8 mouse cellular contexts compared by ENCODE assay signal in genomic region chr1:90288892-90289731, GRCm38 (mm10).
DNase-seq lines count a peak whose midpoint lies in the region; ATAC-seq and TF ChIP-seq lines count a peak whose summit lies in the region.
"Had no signal": no experiment of that assay in that cellular context is flagged by ENCODE, and none has a peak within 500 bp of the region (broad histone marks: within the 10 kb centered on the region; RNA-seq: fewer than 3 reads in every experiment).

No protein-coding gene starts in this region.

- peak; percentile 35; the same call in 1 of the 2 replicates for ATAC-seq in neural tube, embryonic 11.5 days (ENCODE audit: insufficient read depth, low FRiP score, low TSS enrichment)
- ATAC-seq in neural tube, embryonic 15.5 days (ENCODE audit: low FRiP score): no peak
- ATAC-seq in common myeloid progenitor, adult 5-6 weeks (replicated peaks; ENCODE audit: low read depth, poor library complexity, severe bottlenecking): peak; percentile 93
- ATAC-seq in intestine, embryonic 16.5 days: peak; percentile 83
- ATAC-seq in stomach, embryonic 14.5 days (ENCODE audit: insufficient number of reproducible peaks, insufficient read depth, low FRiP score, low read depth): peak; percentile 81; the same call in 1 of the 2 replicates

- no peaks in the 10 kb centered on the region for H3K36me3 ChIP-seq in neural tube, embryonic 11.5 days (ENCODE audit: control insufficient read depth, insufficient read depth, low read length)
- no peaks in the 10 kb centered on the region for H3K36me3 ChIP-seq in neural tube, embryonic 15.5 days
- no peaks in the 10 kb centered on the region for H3K36me3 ChIP-seq in intestine, embryonic 16.5 days (ENCODE audit: control insufficient read depth, insufficient read depth, low read length)
- H3K36me3 ChIP-seq in stomach, embryonic 14.5 days (ENCODE audit: control insufficient read depth, insufficient read depth, low read length): no peaks in the 10 kb centered on the region

- H3K27ac ChIP-seq in neural tube, embryonic 11.5 days (ENCODE audit: low read depth, low read length): peak overlapping the region; percentile 23; the same call in 1 of the 2 replicates
- H3K27ac ChIP-seq in neural tube, embryonic 15.5 days (replicated peaks): no peak overlapping the region
- H3K27ac ChIP-seq in intestine, embryonic 16.5 days (ENCODE audit: low read length): no peak overlapping the region
- no peak overlapping the region for H3K27ac ChIP-seq in stomach, embryonic 14.5 days (ENCODE audit: low read length)
- no peak overlapping the region for H3K27ac ChIP-seq in cerebellum, adult 2 months (ENCODE audit: insufficient read depth, low read length)
- H3K27ac ChIP-seq: macrophage had no signal

- no peak overlapping the region for H3K4me2 ChIP-seq in neural tube, embryonic 11.5 days (ENCODE audit: low read depth)
- no peak overlapping the region for H3K4me2 ChIP-seq in neural tube, embryonic 15.5 days
- no peak overlapping the region for H3K4me2 ChIP-seq in intestine, embryonic 16.5 days (ENCODE audit: low read depth, low read length)
- no peak overlapping the region for H3K4me2 ChIP-seq in stomach, embryonic 14.5 days (replicated peaks; ENCODE audit: low read depth, low read length)

- no peaks in the 10 kb centered on the region for H3K27me3 ChIP-seq in neural tube, embryonic 11.5 days (ENCODE audit: control insufficient read depth, insufficient read depth, low read length)
- no peaks in the 10 kb centered on the region; the same call in 1 of the 2 replicates for H3K27me3 ChIP-seq in neural tube, embryonic 15.5 days (replicated peaks)
- H3K27me3 ChIP-seq in intestine, embryonic 16.5 days (replicated peaks; ENCODE audit: control insufficient read depth, insufficient read depth, low read length): no peaks in the 10 kb centered on the region
- no peaks in the 10 kb centered on the region for H3K27me3 ChIP-seq in stomach, embryonic 14.5 days (ENCODE audit: control insufficient read depth, insufficient read depth, low read length)
- H3K27me3 ChIP-seq in cerebellum, adult 2 months (ENCODE audit: control insufficient read depth, insufficient read depth, low read length): no peaks in the 10 kb centered on the region; the same call in 1 of the 2 replicates

- peaks cover 21% of the 10 kb centered on the region for H3K4me1 ChIP-seq in neural tube, embryonic 11.5 days (ENCODE audit: control insufficient read depth, insufficient read depth, low read length)
- peaks cover 32% of the 10 kb centered on the region for H3K4me1 ChIP-seq in neural tube, embryonic 15.5 days
- peaks cover 13% of the 10 kb centered on the region for H3K4me1 ChIP-seq in intestine, embryonic 16.5 days (ENCODE audit: control insufficient read depth, insufficient read depth, low read length)
- peaks cover 15% of the 10 kb centered on the region; the same call in 1 of the 2 replicates for H3K4me1 ChIP-seq in stomach, embryonic 14.5 days (ENCODE audit: control insufficient read depth, insufficient read depth, low read length)
- peaks cover 6% of the 10 kb centered on the region for H3K4me1 ChIP-seq in cerebellum, adult 2 months (ENCODE audit: control insufficient read depth, insufficient read depth, low read length)

- H3K4me3 ChIP-seq in neural tube, embryonic 11.5 days (ENCODE audit: low read depth, low read length): no peak overlapping the region
- H3K4me3 ChIP-seq in neural tube, embryonic 15.5 days (replicated peaks): no peak overlapping the region
- no peak overlapping the region for H3K4me3 ChIP-seq in intestine, embryonic 16.5 days (ENCODE audit: low read length)
- no peak overlapping the region for H3K4me3 ChIP-seq in stomach, embryonic 14.5 days (ENCODE audit: low read depth, low read length)
- no peak overlapping the region for H3K4me3 ChIP-seq in cerebellum, adult 2 months (replicated peaks; ENCODE audit: insufficient read depth, low read depth, low read length)

- H3K9me3 ChIP-seq in neural tube, embryonic 11.5 days (ENCODE audit: control insufficient read depth, low read length): no peaks in the 10 kb centered on the region
- no peaks in the 10 kb centered on the region for H3K9me3 ChIP-seq in neural tube, embryonic 15.5 days (replicated peaks)
- H3K9me3 ChIP-seq in intestine, embryonic 16.5 days (ENCODE audit: control insufficient read depth, low read length): no peaks in the 10 kb centered on the region
- H3K9me3 ChIP-seq in stomach, embryonic 14.5 days (ENCODE audit: control insufficient read depth, low read depth, low read length): no peaks in the 10 kb centered on the region

- H3K9ac ChIP-seq in neural tube, embryonic 11.5 days (ENCODE audit: low read length): no peak overlapping the region; the same call in 1 of the 2 replicates
- no peak overlapping the region for H3K9ac ChIP-seq in neural tube, embryonic 15.5 days (replicated peaks)
- no peak overlapping the region for H3K9ac ChIP-seq in intestine, embryonic 16.5 days (ENCODE audit: low read depth, low read length)
- no peak overlapping the region for H3K9ac ChIP-seq in stomach, embryonic 14.5 days (replicated peaks; ENCODE audit: low read depth, low read length)

- TF ChIP-seq CTCF in cerebellum, adult 2 months (IDR thresholded peaks at IDR 0.05; ENCODE audit: borderline replicate concordance, insufficient read depth, low read depth, low read length): no peak

- TF ChIP-seq POLR2A in cerebellum, adult 2 months (IDR thresholded peaks at IDR 0.05; ENCODE audit: borderline replicate concordance, insufficient read depth, low read length): no peak

- no peak for DNase-seq in neural tube, embryonic 11.5 days (ENCODE audit: low spot score)
- no peak for DNase-seq in cerebellum, adult 2 months
- DNase-seq in right cerebral cortex, postnatal 10 days (ENCODE audit: low spot score in 2 of 2): no peak

- WGBS in neural tube, embryonic 11.5 days: 62% methylated on average over 8 of the region's 8 CpGs
- WGBS in neural tube, embryonic 15.5 days: 52% methylated on average over 8 of the region's 8 CpGs
- WGBS in intestine, embryonic 16.5 days: 61% methylated on average over 8 of the region's 8 CpGs
- WGBS in stomach, embryonic 14.5 days: 65% methylated on average over 8 of the region's 8 CpGs
- 86% methylated on average over 8 of the region's 8 CpGs for WGBS in cerebellum, adult 2 months
